Mouse (Mus musculus): ENCODE data around the gene Zfp341.

Gene Zfp341

DNA sequence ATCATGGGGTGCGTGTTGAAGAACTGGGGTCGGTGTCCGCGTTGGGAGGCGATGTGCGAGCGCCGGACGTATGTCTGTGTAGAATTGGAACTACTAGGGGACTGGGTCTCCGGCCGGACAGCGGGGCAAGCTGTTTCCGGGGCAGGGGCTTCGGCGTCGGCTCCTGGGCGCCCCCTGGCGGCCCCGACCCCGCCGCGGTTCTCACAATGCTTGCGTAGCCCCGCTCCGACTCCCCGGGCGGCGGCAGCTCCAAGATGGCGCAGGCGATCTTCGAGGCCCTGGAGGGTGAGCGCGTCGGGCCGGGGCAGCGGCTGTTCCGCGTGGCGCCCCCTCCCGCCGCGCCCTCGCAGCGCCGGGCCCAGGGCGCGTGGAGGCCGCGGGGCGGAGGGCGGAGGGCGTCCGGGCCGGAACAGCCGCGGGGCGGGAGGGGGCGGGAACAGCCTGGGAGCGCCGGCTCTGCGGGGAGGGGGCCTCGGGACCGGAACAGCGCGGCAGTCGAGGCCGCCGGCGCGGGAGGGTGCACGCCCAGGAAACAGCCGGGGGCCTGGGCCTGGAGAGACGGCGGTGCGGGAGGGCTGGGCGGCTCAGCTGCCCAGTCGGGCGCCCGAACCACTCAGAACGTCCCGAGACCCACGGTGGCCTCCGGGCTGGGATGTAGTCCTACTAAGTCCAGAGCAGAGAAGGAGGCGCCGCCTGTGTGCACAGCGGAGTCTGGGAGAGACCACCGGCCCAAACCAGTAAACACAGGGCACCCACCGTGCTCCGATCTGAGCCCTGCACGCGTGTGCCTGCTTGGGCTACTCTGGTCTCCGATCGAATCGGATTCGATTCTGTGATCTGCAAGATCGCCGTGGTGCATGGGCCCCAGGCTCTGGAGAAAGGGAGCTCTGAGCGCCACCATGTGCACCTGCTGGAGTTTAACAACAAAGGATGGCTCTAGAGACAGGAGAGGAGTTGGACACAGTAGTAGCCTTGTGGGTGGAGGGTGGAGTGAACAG is at the start of gene Zfp341, which contains the start of gene 4930519P11Rik:
Zfp341 (plus strand) TSS at position 180 of the 998 bp plus-strand sequence.
4930519P11Rik (minus strand) TSS at position 320 of the 998 bp plus-strand sequence.
- DNase-seq (ENCODE audit: low spot score in 2 of 2) = peak; percentile 80 to 87

DNA sequence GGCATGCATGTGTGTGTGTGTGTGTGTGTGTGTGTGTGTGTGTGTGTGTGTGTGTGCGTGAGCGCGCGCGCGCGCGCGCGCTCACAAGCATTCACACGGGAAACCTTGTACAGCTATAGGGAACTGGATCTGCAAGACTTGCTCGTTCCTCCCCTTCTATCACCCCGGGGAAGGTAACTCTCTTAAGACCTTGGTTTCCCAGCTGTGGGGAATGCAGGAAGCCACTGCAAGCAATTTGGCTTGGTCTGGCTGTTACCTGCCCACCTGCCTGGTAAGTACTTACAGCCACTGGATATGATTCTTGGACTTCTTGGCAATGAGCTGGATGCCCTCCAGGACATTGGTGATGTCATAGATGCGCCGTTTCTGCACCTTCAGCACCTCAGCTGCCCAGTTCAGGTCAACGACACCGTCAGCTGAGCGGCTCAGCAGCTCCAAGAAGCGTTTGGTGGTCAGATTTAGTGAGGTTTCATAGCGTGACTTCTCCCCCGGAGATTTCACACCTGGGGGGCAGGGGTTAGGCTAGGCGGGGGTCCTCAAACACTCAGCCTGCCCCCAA is 49.4 kb upstream of the Zfp341 start:
- no peak for DNase-seq (ENCODE audit: low spot score in 2 of 2)

DNA sequence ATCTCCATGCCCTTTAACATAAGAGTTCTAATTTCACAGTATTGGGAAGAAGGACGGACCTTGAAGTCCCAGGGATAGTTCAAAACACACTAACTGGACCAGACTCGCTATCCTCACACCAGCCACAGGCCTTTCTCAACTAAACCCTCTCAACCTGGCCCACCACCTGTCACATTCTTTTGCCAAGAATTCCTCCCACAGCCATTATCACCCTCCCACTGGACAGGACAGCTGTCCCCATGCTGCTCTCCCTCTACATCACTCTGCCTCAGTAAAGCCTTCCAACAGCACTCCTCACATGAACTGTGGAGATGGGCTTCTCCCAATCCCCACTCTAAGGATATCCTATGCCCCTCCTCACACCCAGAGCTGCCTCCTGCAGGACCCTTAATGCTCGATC is 47.5 kb upstream of the Zfp341 start:
- no peak for DNase-seq (ENCODE audit: low spot score in 2 of 2)

DNA sequence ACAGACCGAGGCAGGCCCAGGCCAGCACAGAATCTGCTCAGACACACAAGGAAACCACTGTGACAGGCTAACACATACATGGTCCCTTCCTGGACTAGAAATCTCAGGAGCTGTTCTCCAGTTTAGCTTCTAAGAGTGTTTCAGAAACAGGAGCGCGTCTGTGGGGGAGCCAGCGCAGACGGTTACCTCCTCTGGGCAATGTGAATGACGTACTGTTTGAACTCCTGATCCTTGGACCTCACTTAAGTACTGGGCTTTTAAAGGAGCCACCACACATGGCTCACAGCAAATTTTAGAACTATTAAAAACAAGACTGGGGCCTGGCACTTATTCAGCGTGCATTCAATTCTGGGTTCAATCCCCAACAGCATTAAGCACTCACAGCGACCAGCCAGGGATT is 46.5 kb upstream of the Zfp341 start:
- no peak for DNase-seq (ENCODE audit: low spot score in 2 of 2)

DNA sequence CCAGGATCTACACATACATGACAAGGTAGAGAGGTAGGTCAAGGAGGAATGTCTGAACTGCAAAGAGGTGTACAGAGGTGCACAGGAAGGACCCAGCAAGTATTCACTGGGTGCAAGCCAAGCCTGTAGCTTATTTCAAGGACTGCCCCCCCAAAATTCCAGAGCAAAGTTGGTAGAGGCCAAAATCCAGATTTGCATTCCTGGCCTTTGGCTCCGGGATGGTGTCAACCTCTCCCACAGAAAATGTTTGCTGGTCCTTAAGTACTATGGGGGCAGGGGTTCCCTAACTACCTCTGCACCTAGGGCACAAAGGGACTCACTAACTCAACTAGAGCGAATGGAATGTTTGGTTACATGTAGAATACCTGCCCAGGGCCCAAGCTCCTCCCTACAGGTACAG is 45.3 kb upstream of the Zfp341 start:
- no peak for DNase-seq (ENCODE audit: low spot score in 2 of 2)

DNA sequence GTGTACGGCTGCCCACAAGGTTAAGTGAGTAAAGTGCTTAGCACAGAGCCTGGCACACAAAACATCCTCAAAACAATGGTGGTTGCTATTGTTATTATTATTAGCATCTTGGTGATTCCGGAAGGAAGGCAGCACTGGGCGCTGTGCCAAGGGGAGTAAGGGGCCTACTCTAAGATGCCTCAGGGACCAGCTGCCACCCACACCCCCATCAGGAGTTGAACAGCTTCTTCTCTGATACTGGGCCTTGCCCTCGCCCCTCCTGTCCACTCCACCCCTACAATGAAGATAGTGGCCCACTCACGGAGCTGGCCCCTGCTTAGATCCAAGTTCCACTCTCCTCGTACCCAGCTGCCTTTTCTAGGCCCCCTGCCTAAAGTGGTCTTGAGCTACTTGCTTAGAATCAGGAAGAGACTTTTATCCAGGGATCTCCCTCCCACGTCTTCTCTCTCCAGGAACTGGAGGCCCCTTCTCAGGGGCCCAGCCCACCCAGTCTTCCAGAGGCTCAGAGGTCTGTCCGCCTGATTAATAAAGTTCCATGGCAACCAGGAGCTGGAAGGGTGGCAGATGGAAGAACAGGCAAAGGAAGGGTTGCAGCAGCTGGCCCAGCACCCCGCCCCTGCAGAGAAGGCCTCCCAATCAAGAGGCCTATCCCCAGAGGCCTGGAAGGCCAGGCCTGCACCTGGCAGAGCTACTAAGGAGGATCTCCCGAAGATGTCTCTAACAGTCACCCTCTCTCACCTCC is 44.6 kb upstream of the Zfp341 start:
- DNase-seq (ENCODE audit: low spot score in 2 of 2) = no peak

DNA sequence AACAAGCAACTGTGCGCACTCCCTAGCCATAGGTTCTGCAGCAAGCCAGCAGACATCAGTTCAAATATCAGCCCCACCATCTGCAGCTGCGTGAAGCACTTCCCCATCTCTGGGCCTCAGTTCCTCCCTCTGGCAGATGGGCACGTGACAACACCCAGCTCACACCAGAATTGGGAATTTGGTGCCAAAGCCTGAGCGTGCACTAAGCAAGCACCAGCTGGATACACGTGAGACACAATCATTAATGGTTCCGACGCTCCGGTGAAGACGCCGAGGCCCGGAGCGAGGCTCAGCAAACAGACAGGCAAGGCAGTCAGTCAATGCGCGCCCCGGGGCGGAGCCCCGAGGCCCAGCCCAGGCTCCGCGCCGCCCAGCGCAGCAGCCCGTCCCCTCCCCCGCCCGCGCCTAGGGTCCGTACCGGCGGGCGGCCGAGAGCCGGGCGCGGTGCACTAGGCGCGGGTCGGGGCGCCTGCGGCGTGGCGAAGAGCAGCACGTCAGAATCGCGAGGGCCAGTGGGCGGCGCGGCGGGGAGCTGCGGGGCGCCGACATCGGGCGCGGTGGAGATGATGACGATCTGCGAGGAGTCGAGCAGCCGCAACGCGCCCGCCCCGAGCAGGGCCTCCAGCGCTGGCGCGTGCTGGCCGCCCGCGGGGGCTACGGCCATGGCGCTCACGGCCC is 43.9 kb upstream of the Zfp341 start:
- peak; percentile 41 to 47 for DNase-seq (ENCODE audit: low spot score in 2 of 2)

DNA sequence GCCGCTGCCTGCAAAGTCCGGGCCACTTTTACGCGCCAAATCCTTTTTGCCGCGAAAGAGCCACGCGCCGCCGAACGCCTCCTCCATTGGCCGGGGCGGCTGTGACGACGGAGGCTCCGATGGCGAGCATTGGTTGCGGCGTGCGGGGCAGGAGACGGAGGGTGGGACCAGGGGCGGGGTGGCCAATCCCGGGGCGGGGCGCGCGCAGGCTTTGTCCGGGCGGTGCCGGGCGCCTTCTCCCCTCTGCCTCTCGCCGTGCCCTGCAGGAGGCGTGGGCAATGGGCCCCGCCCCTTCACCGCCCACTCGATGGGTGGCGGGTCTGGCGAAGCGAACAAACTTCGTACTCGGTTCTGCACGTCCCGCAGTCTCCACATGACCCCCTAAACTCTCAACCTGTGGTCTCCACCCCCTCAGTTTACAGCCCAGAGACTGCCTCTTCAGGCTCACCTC is 43.2 kb upstream of the Zfp341 start, which contains the start of gene E2f1:
E2f1 (minus strand) TSS at position 57 of the 451 bp plus-strand sequence.
- peak; percentile 81 to 94 for DNase-seq (ENCODE audit: low spot score in 2 of 2)

DNA sequence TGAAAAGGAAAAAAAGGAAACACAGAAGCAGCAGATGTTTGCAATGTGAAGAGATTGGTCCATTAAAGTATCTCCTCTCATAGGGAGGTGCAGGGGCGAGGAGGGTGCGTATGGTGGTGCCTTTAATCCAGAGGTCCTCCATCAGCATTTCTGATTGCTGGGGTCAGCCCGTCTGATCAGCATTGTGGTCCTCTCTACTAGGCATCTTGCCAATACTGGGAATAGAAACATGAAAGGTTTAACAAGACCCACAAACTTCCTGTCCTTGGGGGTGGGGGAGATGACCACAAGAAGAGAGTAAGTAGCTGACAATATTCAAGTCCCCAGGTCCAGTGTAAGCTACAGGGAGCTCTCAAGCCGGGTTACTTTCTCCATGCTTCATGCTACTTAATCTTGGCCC is 42.4 kb upstream of the Zfp341 start:
- no peak for DNase-seq (ENCODE audit: low spot score in 2 of 2)

DNA sequence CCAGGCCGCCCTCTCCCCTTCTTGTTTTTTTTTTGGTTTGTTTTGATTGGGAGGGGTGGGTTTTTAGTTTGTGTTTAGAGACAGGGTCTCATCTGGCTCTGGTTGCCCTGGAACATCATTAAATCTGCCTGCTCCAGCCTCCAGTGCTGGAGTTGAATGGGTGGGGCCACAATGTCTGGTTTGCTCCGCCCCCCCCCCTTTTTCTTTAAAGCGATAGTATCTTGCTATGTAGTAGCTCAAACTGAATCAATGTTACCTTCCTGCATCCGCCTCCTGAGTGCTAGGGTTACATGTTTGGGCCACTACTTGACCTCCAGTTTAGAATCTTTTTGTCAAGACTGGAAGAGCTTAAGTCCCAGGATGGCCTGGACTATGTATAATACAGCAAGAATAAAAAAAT is 41.8 kb upstream of the Zfp341 start:
- no peak for DNase-seq (ENCODE audit: low spot score in 2 of 2)

DNA sequence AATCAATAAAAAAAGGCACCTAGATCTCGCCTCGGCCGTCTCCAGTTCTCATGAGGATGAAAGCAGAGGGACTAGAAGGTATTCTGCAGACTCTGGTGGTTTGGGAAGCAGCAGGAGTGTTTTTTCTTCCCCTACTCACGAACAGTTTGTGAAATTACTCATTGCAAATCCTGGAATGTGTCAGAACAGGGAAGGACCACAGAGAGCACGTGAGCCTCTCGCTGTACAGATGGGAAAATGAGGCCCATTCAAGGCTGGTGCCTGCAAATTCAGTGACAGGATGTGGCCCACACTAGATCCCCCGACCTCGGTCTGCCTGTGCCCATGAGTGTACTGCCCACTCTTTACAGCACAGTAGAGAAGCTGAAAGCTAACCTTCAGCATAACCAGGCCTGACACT is 41.1 kb upstream of the Zfp341 start:
- DNase-seq (ENCODE audit: low spot score in 2 of 2) = no peak

DNA sequence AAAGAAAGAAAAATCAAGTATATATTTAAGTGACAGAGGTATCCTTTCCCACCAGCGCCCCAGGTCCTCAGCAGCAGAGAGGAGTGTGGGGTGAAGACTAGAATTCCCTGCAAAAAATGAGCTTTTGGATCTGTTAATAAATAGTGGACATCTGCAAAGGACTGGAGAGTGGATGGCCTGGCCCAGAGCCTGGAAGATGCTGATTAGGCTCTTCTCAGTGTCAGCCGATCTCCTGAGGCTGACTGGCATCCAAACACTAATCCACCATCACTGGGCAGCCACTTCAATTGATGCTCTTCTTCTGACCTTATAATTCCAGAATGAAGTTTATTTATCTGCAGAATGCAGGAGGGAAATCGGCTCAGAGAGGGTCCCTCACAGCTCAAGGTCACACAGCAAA is 40.1 kb upstream of the Zfp341 start:
- DNase-seq (ENCODE audit: low spot score in 2 of 2) = no peak

DNA sequence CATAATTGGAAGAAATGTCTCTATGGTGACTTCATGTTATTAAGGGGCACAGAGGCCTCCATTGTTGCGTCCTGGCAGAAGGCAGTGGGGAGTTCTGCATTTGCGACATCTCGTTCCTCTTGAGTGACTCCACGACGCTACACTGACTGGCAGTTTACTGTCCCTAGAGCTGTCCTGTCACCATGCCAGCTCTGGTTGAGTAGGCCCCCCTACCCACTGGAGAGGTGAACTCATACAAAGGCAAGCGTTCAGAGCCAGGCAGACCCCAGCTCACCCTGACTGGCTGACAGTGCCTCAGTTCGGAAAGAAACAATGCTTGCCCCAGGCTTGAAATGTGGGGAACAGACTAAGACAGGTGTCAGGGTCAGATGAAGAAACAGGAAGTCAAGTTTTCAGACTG is 38.8 kb upstream of the Zfp341 start:
- DNase-seq (ENCODE audit: low spot score in 2 of 2) = no peak

DNA sequence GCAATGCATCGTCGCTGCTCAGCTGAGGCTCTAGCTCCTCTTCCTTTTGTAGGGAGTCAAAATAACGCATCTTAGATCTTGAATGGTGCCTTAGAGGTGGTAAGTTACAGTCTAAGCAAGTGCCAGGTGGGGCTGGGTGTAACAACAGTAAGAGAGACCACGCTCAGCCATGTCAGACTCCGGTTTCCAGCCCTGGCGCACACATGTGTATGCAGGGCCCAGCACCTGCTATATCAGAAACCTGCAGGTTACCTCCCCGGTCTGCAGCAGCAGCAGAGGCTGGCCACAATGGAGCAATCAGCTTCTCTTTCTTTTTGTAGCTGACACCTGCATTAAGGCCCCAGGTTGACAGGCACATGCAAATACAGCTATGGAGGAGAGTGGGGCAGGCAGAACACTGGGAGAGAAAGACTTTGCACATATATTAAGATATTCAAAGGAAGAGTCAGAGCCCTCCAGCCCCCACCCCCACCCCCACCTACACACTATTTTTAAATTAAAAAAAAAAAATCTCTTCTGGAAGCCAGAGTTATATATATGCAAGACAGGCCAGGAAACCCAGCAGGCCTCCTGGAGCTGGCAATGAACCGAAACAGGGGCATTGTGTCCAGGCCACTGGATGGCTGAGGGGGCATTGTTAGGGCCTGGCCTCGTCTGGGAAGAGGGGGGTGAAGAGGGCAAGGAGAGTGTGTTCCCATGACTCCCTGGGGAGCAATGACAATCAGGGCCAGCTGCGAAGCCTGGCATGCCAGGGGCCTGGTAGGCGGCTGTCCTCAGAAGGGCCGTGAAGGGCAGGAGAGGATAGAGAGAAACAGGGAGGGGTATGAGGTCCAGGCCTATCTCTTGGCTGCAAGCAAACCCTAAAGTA is 36.0 kb upstream of the Zfp341 start:
- no peak for DNase-seq (ENCODE audit: low spot score in 2 of 2)

DNA sequence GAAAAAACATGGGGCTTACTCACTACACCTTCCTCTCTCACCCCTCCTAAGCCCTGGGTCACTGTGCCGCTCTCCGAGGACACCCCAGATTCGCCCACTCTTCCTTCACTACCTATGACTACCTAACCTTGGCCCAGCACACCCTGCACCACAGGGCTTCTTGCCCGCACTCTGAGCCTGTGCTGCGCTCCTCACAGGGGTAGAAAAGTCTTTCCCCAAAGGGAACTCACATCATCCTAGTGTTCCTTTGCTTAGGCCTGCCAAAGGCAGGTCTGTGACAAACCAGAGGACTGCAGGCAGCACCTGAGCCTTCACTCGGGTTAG is 35.4 kb upstream of the Zfp341 start:
- DNase-seq (ENCODE audit: low spot score in 2 of 2) = no peak

DNA sequence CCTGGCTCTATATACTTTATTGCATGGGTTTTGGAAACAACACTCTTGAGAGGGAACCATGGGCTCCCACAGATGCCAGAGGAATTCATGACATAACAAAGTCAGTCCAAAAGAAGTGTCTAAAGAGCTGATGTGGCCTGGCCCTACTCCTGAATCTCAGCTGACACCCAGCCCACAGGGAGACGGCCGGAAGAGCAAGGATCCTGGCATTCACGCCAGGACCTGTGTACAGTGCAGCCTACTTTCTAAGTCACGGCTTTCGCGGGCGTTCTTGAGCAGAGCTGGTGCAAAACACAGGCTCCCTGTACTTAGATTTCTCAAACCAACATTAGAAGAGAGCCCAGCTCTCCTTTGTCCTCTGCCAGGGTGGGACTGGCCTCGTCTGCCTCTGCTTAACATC is 32.5 kb upstream of the Zfp341 start:
- DNase-seq (ENCODE audit: low spot score in 2 of 2) = peak in 1 of 2 experiments; percentile 48

DNA sequence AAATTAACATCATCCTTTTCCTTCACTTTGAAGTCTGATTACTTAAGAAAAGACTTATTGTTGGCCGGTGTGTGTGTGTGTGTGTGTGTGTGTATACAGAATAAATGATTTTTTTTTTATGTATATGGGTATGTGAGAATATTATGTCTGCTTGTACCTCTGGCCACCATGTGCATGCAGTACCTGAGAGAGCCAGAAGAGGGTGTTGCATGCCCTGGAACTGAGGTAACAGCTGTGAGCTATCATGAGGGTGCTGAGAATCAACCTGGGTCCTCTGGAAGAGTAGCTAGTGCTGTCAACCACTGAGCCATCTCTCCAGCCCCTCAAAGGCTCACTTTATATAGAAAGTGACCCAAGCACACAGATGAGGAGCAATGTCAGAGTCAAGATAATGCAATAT is 31.7 kb upstream of the Zfp341 start:
- DNase-seq (ENCODE audit: low spot score in 2 of 2) = no peak

DNA sequence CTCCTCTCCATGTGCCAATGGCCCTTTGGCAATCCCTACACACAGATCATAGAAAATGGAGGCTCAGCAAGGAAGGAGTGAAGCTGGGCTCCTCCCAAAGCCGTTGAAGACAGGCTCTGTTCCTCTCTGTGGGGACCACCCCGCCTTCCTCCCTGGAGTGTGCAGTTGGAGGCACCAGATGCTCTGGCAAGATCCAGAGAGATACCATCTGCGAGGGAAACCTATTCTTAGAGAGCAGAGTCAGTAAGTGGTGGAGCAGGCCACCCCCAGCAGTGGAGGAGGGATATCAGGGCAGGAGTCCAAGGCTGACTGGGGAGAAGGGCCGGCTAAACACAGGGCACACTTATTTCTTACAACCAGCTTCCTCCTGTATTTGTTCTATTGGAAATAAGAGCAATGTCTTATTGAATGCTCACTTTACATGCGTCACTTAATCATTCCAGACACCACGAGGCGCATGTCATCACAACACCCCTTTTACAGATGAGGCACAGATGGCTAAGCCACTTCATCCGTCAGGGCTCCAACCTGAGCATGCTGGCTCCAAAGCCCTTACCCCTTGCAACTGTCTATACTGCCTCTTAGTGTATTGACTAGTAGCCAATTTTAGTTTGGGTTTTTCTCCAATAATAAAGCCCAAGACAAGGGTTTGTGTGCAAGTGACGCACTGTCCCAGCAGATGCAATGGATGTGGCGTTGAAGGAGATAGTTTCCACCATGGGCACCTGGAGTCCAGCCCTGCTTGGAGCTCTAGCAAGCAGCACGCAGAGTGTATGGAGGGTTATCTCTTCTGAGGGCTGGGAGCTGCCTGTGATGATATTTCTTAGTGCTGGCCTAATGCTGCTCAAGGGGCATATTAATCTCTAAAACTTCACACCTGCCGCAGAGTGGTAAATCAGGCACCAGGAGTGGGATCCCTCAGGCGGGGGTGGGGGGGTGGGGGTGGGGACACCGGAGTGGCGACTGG is 28.9 kb upstream of the Zfp341 start:
- no peak for DNase-seq (ENCODE audit: low spot score in 2 of 2)

DNA sequence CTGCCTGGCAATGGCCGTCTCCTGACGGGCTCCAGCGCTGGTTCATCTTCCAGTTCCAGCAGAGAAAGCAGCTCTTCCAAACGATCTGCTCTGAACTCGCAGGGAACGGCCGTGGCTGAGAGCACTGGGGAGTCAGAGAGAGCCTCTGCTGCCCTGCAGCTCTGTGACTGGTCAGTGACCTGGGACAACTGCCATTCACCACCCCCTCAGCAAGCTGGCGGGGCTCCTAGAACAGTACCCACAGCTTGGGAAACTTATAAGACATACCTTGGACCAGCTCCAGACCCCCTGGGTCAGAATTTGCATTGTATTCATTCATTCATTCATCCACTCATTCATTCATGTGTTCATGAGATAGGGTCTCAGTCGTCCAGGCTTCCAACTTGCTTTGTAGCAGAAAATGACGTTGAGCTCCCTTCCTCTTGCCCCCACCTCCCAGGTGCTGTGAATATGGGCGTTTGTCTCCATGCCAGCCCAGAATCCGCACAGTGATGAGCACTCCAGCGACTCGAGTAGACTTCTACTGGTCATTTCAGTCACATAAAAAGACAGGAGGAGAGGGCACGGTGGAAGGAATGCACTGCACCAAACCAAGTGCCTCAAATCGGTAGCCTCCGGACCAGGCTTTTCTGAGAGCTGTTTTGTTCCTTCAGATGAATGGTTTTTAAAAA is 28.0 kb upstream of the Zfp341 start:
- no peak for DNase-seq (ENCODE audit: low spot score in 2 of 2)

All from urinary bladder, postnatal 36 days (tissue).